ENCODE assay signal across 19 mouse cellular contexts in the genomic region with DNA sequence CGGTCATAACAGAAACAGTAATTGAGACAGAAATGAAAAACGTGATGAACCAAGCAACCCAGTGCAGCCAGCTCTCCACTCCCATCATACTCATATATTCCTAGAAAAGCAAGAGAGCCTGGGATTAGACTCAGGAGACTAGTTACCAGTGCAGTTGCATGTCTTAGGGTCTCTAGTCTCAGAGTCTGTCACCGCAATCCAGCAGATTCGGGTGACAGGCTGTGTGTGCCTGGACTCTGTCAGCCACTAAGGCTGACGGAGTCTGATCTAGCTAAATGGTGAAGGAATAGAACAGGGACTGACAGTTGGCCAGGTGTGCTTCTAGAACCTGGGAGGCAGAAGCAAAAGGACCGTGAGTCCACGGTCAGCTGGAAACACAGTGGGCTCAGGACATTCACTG. TPM values are rescaled to one million over a fixed set of nuclear protein-coding genes. Genes with fewer than 3 reads are reported as not detected.
"Had no signal": no experiment of that assay in that cellular context is flagged by ENCODE, and none has a peak within 500 bp of the region (broad histone marks: within the 10 kb centered on the region; RNA-seq: fewer than 3 reads in every experiment).

No protein-coding gene starts in this region.

- H3K27ac ChIP-seq: neural tube, embryonic 13.5 days; neural tube, embryonic 15.5 days; stomach, embryonic 15.5 days; stomach, postnatal 0 days had no signal

- H3K4me1 ChIP-seq: neural tube, embryonic 13.5 days; neural tube, embryonic 15.5 days; stomach, embryonic 15.5 days had no signal

- H3K27me3 ChIP-seq: neural tube, embryonic 13.5 days; neural tube, embryonic 15.5 days; stomach, embryonic 15.5 days had no signal

- DNase-seq: retina, postnatal 1 day; right cerebral cortex, adult 18-20 months; right cerebral cortex, postnatal 14 days; right cerebral cortex, postnatal 25 days; right cerebral cortex, postnatal 4 days; spleen, adult 18-20 months; thymus, adult 18-20 months; thymus, adult 2 months; thymus, postnatal 14 days; thymus, postnatal 25 days; thymus, postnatal 36 days; thymus, postnatal 4 days had no signal

- H3K36me3 ChIP-seq: neural tube, embryonic 13.5 days; neural tube, embryonic 15.5 days; stomach, embryonic 15.5 days had no signal

- H3K9me3 ChIP-seq: neural tube, embryonic 13.5 days; neural tube, embryonic 15.5 days; stomach, embryonic 15.5 days had no signal

- H3K4me3 ChIP-seq: neural tube, embryonic 13.5 days; neural tube, embryonic 15.5 days; stomach, embryonic 15.5 days had no signal

RNA-seq across cellular contexts. Expression of gene Abca17, which starts 23.2 kb away (rescaled TPM):
- polyA plus RNA-seq: stomach, embryonic 14.5 days; stomach, embryonic 16.5 days; stomach, postnatal 0 days; thymus, postnatal 0 days had no signal
